Mouse (Mus musculus): ENCODE measurements around the gene Cstad.

- TF ChIP-seq CTCF (IDR thresholded peaks at IDR 0.05; ENCODE audit: control insufficient read depth, insufficient read depth, low read length) = no peak
- no peak for TF ChIP-seq POLR2A (IDR thresholded peaks at IDR 0.05; ENCODE audit: borderline replicate concordance, control insufficient read depth, low read depth, low read length)
These were observed 43.3 kb upstream of the Cstad start for GRCm38 (mm10) chr2:30551579-30551978.

Data from bone marrow, adult 2 months (tissue).